Mouse (Mus musculus) neutrophil, adult 59 days (primary cell): ENCODE results near the gene Desi2. TPM values are rescaled to one million over a fixed set of nuclear protein-coding genes. Genes with fewer than 3 reads are reported as not detected.

Experiments used
- total RNA-seq, 2 experiments: library from RNA; stranded (reverse); gene quantifications; 1 replicate in 1 of 2; 2 replicates in 1 of 2; pipeline ENCODE4 v1.2.4; 2023

The Desi2 gene
- 1 to 10 TPM; 6.8 to 8.3 TPM for total RNA-seq

DNA sequence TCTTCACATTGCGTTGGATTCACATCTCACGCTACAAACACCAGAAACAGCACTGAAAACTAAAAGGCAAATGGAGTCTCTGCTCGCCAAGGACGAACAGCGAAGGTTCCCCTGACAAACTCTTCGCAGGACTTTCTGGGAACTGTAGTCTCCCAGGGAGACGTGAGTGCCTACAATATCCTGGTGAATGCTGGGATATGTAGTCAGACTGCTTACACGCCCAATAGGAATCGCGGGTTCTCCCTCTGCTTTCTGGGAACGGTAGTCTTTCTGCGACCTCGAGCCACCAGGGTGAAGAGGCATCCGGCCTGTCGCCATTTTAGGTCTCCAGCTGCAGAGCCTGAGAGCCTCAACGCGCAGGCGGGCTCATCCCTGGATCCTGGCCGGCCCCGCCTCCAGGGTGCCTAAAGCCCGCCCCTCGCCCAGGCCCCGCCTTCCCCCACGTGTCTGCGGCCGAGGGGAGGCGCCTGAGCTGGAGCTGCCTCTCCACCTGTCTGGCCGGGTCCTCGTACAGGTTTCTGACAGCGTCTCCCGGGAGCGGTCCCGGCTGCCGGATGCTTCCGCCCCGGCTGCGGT, at the start of gene Desi2:
Gene Desi2, plus strand, starts transcription at position 202 of the 576 bp plus-strand sequence.

Other genes with a start within 250 kb of the Desi2 start
- under 1 TPM in 1 of 2 experiments, not detected in 1; 0.11 TPM for gene Catspere2, start 204.0 kb upstream of the Desi2 start, total RNA-seq
- gene Cox20, start 131.7 kb downstream of the Desi2 start, total RNA-seq: 10 to 100 TPM; 24.6 to 26.8 TPM
- gene Hnrnpu, start 150.4 kb downstream of the Desi2 start, total RNA-seq: 100 to 1,000 TPM; 434 to 483 TPM
- gene Efcab2, start 218.7 kb downstream of the Desi2 start, total RNA-seq: 1 to 10 TPM; 1.8 to 2.2 TPM